Mouse (Mus musculus): ENCODE measurements around the gene Nat8f3. TPM values are rescaled to one million over a fixed set of nuclear protein-coding genes. Genes with fewer than 3 reads are reported as not detected.
"Not testable (repeated sequence)": the region's sequence is repeated elsewhere in the genome, so short reads cannot be mapped to it uniquely, and the experiment has no call there.

The Nat8f3 gene
- polyA plus RNA-seq (2015; fragmentation: Nextera tagmentation; extraction: Ambion mirVana) = 0.08 TPM in 1 of 2 replicates, not detected in the other

DNA sequence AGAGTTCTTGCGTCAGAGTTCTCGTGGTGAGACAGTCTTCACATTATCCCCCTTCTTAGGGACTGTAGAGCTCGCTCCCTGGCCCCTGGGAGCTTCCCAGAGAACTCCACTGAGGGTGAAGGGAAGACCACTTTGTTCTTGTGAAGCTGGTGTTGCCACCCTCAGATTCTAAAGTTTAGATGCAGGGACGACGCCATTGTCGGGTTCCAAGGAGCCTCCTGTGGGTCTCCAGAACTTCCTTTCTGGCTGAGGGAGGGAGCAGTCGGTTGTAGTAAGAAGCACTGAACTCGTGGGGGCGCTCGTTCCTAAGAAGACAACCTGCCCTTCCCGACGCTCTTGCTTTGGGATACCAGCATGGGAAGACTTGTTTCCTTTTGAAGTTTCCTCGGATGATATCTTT lies at the start of gene Nat8f3:
TSS of gene Nat8f3 (minus strand) at position 223 of the 400 bp plus-strand sequence.
- ATAC-seq (ENCODE audit: insufficient read depth, low FRiP score); H3K27ac ChIP-seq (ENCODE audit: low read length); H3K4me1 ChIP-seq (ENCODE audit: control insufficient read depth, insufficient read depth, low read length); H3K9ac ChIP-seq (ENCODE audit: low read length); H3K27me3 ChIP-seq (ENCODE audit: control insufficient read depth, insufficient read depth, low read length); H3K9me3 ChIP-seq (replicated peaks; ENCODE audit: control insufficient read depth, low read length); H3K4me3 ChIP-seq (replicated peaks; ENCODE audit: low read length); H3K36me3 ChIP-seq (ENCODE audit: control insufficient read depth, insufficient read depth, low read length); H3K4me2 ChIP-seq (ENCODE audit: low read depth, low read length): not testable (repeated sequence)
- 69% methylated on average over 13 of the region's 13 CpGs for WGBS

GRCm38 (mm10) chr6:85813339-85813738 lies 47.8 kb upstream of the Nat8f3 start:
- H3K27me3 ChIP-seq (ENCODE audit: control insufficient read depth, insufficient read depth, low read length) = no peaks in the 10 kb centered on the region
- no peak overlapping the region for H3K4me3 ChIP-seq (replicated peaks; ENCODE audit: low read length)
- no peaks in the 10 kb centered on the region for H3K4me1 ChIP-seq (ENCODE audit: control insufficient read depth, insufficient read depth, low read length)
- no peak for ATAC-seq (ENCODE audit: insufficient read depth, low FRiP score)
- no peak overlapping the region for H3K4me2 ChIP-seq (ENCODE audit: low read depth, low read length)
- no peaks in the 10 kb centered on the region for H3K9me3 ChIP-seq (replicated peaks; ENCODE audit: control insufficient read depth, low read length)
- WGBS = 75% methylated on average over 2 of the region's 2 CpGs
- no peak overlapping the region for H3K27ac ChIP-seq (ENCODE audit: low read length)
- no peaks in the 10 kb centered on the region for H3K36me3 ChIP-seq (ENCODE audit: control insufficient read depth, insufficient read depth, low read length)
- H3K9ac ChIP-seq (ENCODE audit: low read length) = no peak overlapping the region

GRCm38 (mm10) chr6:85810942-85811537 lies 45.5 kb upstream of the Nat8f3 start:
- H3K4me3 ChIP-seq (replicated peaks; ENCODE audit: low read length); ATAC-seq (ENCODE audit: insufficient read depth, low FRiP score); H3K27ac ChIP-seq (ENCODE audit: low read length); H3K9me3 ChIP-seq (replicated peaks; ENCODE audit: control insufficient read depth, low read length); H3K4me2 ChIP-seq (ENCODE audit: low read depth, low read length); H3K27me3 ChIP-seq (ENCODE audit: control insufficient read depth, insufficient read depth, low read length); H3K4me1 ChIP-seq (ENCODE audit: control insufficient read depth, insufficient read depth, low read length); H3K9ac ChIP-seq (ENCODE audit: low read length); H3K36me3 ChIP-seq (ENCODE audit: control insufficient read depth, insufficient read depth, low read length): not testable (repeated sequence)
- 39% methylated on average over 3 of the region's 3 CpGs for whole genome bisulfite sequencing

- H3K27me3 ChIP-seq (ENCODE audit: control insufficient read depth, insufficient read depth, low read length); H3K9me3 ChIP-seq (replicated peaks; ENCODE audit: control insufficient read depth, low read length); H3K4me2 ChIP-seq (ENCODE audit: low read depth, low read length); H3K27ac ChIP-seq (ENCODE audit: low read length); H3K36me3 ChIP-seq (ENCODE audit: control insufficient read depth, insufficient read depth, low read length); H3K9ac ChIP-seq (ENCODE audit: low read length); ATAC-seq (ENCODE audit: insufficient read depth, low FRiP score); H3K4me3 ChIP-seq (replicated peaks; ENCODE audit: low read length); H3K4me1 ChIP-seq (ENCODE audit: control insufficient read depth, insufficient read depth, low read length): not testable (repeated sequence)
- WGBS = 88% methylated on average over 2 of the region's 3 CpGs
Observed at GRCm38 (mm10) chr6:85810514-85810913, 45.0 kb upstream of the Nat8f3 start.

DNA sequence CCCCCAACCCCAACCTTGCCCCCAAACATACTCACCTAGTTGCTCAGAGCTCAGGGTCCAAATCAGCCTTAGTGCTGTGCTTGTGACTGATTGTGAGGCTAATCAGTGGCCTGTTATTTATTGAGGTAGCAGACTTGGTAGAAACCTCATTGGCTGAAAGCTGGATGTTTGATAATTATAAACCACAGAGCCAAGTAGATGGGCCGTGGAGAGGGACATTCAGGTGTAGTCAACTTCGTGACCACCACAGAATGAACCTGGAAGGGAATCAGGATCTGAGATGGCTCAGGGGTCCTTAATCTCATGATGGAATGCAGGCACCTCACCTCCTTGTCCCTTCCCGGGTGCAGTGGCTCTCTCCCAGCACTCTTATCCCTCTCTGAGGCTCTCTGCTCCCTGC lies 44.2 kb upstream of the Nat8f3 start:
- not testable (repeated sequence) for ATAC-seq (ENCODE audit: insufficient read depth, low FRiP score); H3K4me1 ChIP-seq (ENCODE audit: control insufficient read depth, insufficient read depth, low read length); H3K27me3 ChIP-seq (ENCODE audit: control insufficient read depth, insufficient read depth, low read length); H3K4me3 ChIP-seq (replicated peaks; ENCODE audit: low read length); H3K36me3 ChIP-seq (ENCODE audit: control insufficient read depth, insufficient read depth, low read length); H3K9me3 ChIP-seq (replicated peaks; ENCODE audit: control insufficient read depth, low read length); H3K27ac ChIP-seq (ENCODE audit: low read length); H3K9ac ChIP-seq (ENCODE audit: low read length); H3K4me2 ChIP-seq (ENCODE audit: low read depth, low read length)
- WGBS = 68% methylated on average over 2 of the region's 3 CpGs

DNA sequence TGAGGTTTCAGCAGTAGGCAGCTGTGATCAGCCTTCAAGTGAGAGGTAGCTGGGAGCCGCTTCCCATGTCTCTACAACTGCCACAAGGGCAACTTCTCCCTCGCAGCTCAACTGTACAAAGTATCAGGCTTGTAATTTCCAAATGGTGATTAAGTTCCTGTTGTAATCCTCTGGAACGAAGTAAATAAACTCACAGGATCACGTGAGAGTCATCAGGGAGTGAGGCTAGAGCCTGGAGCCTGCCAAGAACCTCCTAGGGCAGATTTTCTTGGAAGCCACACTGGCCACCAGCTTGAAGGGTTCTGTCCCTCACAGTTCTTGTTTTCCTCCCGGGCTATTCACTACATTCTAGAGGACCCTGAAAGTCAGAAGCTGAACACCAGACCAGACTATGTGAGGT lies 37.6 kb upstream of the Nat8f3 start:
- WGBS = 56% methylated on average over 5 of the region's 5 CpGs
- ATAC-seq (ENCODE audit: insufficient read depth, low FRiP score) = not testable (repeated sequence)

GRCm38 (mm10) chr6:85763127-85764070 lies 2.2 kb downstream of the Nat8f3 start:
- WGBS = 65% methylated on average over 5 of the region's 6 CpGs
- H3K27ac ChIP-seq (ENCODE audit: low read length) = not testable (repeated sequence)

More for the DNA sequence above, 37.6 kb upstream of the Nat8f3 start:
- H3K36me3 ChIP-seq (ENCODE audit: control insufficient read depth, insufficient read depth, low read length); H3K27me3 ChIP-seq (ENCODE audit: control insufficient read depth, insufficient read depth, low read length); H3K9me3 ChIP-seq (replicated peaks; ENCODE audit: control insufficient read depth, low read length); H3K4me2 ChIP-seq (ENCODE audit: low read depth, low read length); H3K4me1 ChIP-seq (ENCODE audit: control insufficient read depth, insufficient read depth, low read length); H3K9ac ChIP-seq (ENCODE audit: low read length); H3K4me3 ChIP-seq (replicated peaks; ENCODE audit: low read length); H3K27ac ChIP-seq (ENCODE audit: low read length): not testable (repeated sequence)

DNA sequence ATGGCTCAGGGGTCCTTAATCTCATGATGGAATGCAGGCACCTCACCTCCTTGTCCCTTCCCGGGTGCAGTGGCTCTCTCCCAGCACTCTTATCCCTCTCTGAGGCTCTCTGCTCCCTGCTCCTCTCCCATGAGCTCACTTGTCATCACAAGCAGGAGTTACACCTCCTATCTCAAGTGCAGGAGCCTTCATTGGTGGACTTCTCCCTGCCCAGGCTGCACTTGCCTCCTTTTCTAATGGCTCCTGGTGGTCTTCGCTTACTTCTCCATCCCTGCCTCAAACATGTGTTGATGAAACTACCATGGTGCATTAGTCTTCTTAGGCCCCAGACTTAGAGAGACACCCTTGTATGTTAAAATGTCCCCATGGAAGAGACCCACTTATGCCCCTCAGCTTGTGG lies 2.9 kb downstream of the Nat8f3 start:
- H3K4me2 ChIP-seq (ENCODE audit: low read depth, low read length); ATAC-seq (ENCODE audit: insufficient read depth, low FRiP score); H3K27me3 ChIP-seq (ENCODE audit: control insufficient read depth, insufficient read depth, low read length); H3K36me3 ChIP-seq (ENCODE audit: control insufficient read depth, insufficient read depth, low read length); H3K27ac ChIP-seq (ENCODE audit: low read length); H3K9me3 ChIP-seq (replicated peaks; ENCODE audit: control insufficient read depth, low read length); H3K4me3 ChIP-seq (replicated peaks; ENCODE audit: low read length); H3K4me1 ChIP-seq (ENCODE audit: control insufficient read depth, insufficient read depth, low read length); H3K9ac ChIP-seq (ENCODE audit: low read length): not testable (repeated sequence)
- 90% methylated on average over 1 of the region's 2 CpGs for WGBS

More at GRCm38 (mm10) chr6:85763127-85764070, 2.2 kb downstream of the Nat8f3 start:
- not testable (repeated sequence) for H3K4me2 ChIP-seq (ENCODE audit: low read depth, low read length); H3K4me3 ChIP-seq (replicated peaks; ENCODE audit: low read length); H3K9me3 ChIP-seq (replicated peaks; ENCODE audit: control insufficient read depth, low read length); H3K27me3 ChIP-seq (ENCODE audit: control insufficient read depth, insufficient read depth, low read length); ATAC-seq (ENCODE audit: insufficient read depth, low FRiP score); H3K4me1 ChIP-seq (ENCODE audit: control insufficient read depth, insufficient read depth, low read length); H3K36me3 ChIP-seq (ENCODE audit: control insufficient read depth, insufficient read depth, low read length); H3K9ac ChIP-seq (ENCODE audit: low read length)

GRCm38 (mm10) chr6:85755705-85756249 lies 9.8 kb downstream of the Nat8f3 start:
- WGBS = 45% methylated on average over 3 of the region's 6 CpGs
- not testable (repeated sequence) for ATAC-seq (ENCODE audit: insufficient read depth, low FRiP score); H3K4me3 ChIP-seq (replicated peaks; ENCODE audit: low read length)

More at GRCm38 (mm10) chr6:85755705-85756249, 9.8 kb downstream of the Nat8f3 start:
- H3K27ac ChIP-seq (ENCODE audit: low read length); H3K27me3 ChIP-seq (ENCODE audit: control insufficient read depth, insufficient read depth, low read length); H3K9me3 ChIP-seq (replicated peaks; ENCODE audit: control insufficient read depth, low read length); H3K9ac ChIP-seq (ENCODE audit: low read length); H3K4me1 ChIP-seq (ENCODE audit: control insufficient read depth, insufficient read depth, low read length); H3K4me2 ChIP-seq (ENCODE audit: low read depth, low read length); H3K36me3 ChIP-seq (ENCODE audit: control insufficient read depth, insufficient read depth, low read length): not testable (repeated sequence)

Measured in stomach, embryonic 16.5 days (tissue).